Mouse (Mus musculus): ENCODE data around the gene Gm16253.
A peak's percentile ranks its signal among the peaks of the same experiment; 100 is the strongest.

Gene Gm16253

GRCm38 (mm10) chr3:96576690-96577541, at the start of gene Gm16253:
Gene Gm16253 (plus strand): TSS chr3:96576984.
- DNase-seq (ENCODE audit: low spot score in 2 of 2): peak; percentile 88 to 96

- no peak for DNase-seq (ENCODE audit: low spot score in 2 of 2)
Observed at GRCm38 (mm10) chr3:96528506-96528905, 48.3 kb upstream of the Gm16253 start.

GRCm38 (mm10) chr3:96532050-96532449, 44.7 kb upstream of the Gm16253 start:
- no peak for DNase-seq (ENCODE audit: low spot score in 2 of 2)

GRCm38 (mm10) chr3:96534300-96534699, 42.5 kb upstream of the Gm16253 start:
- no peak for DNase-seq (ENCODE audit: low spot score in 2 of 2)

DNA sequence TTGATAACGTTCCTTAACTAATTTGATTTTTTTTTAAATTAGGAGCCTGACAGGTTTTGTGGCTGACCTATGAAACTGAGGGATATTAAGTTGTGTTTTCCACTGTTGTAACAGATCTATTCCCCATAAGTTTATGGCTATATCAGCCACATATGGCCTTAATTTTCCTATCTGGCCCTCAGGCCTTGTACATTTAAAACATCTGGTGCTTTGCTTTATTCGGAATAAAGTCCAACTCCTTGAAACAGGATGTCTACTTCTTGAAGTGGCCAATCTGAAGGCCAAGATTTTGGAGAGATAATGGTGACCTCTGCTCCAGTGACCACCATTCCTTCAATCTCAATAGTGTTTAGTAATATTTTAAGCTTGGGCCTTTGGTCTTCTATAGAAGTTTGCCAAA, 37.5 kb upstream of the Gm16253 start:
- no peak for DNase-seq (ENCODE audit: low spot score in 2 of 2)

GRCm38 (mm10) chr3:96540740-96541139, 36.0 kb upstream of the Gm16253 start:
- DNase-seq (ENCODE audit: low spot score in 2 of 2): no peak

- DNase-seq (ENCODE audit: low spot score in 2 of 2): no peak
Observed at GRCm38 (mm10) chr3:96541328-96542078, 35.3 kb upstream of the Gm16253 start.

DNA sequence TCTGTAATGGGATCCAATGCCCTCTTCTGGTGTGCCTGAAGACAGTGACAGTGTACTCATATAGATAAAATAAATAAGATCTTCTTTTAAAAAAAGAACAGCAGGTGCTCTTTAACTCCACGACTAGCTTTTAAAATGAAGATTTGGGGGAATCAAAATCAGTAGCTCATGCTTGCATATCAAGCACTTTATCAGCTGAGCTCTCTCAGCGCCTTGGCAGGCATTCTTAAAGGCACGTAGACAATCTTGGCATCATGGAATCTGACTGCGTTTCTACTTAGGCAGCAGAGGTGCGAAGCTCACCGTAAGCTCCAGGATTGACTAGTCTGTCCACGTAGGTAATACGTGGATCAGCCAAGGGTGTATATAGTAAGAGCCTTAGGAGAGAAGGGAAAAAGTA, 34.2 kb upstream of the Gm16253 start:
- no peak for DNase-seq (ENCODE audit: low spot score in 2 of 2)

- DNase-seq (ENCODE audit: low spot score in 2 of 2): peak; percentile 48 to 58
Observed at GRCm38 (mm10) chr3:96543345-96543744, 33.4 kb upstream of the Gm16253 start.

- no peak for DNase-seq (ENCODE audit: low spot score in 2 of 2)
Observed at GRCm38 (mm10) chr3:96545565-96545964, 31.2 kb upstream of the Gm16253 start.

DNA sequence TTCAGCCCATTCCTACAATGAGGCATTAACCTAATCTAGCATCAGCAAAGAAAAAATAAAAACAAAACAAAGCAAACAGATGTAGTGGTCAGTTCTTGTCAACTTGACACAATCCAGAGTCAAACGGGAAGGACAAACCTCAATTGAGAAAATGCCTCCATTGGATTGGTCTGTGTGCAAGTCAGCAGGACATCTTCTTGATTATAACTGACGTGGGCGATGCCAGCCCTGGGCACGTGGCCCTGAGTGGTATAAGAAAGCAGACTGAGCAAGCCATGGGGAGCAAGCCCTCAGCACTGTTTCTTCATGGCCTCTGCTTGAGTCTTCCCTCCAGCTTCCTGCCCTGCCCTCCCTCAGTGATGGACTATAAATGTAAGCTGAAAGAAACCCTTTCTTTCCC, 29.9 kb upstream of the Gm16253 start:
- DNase-seq (ENCODE audit: low spot score in 2 of 2): no peak

DNA sequence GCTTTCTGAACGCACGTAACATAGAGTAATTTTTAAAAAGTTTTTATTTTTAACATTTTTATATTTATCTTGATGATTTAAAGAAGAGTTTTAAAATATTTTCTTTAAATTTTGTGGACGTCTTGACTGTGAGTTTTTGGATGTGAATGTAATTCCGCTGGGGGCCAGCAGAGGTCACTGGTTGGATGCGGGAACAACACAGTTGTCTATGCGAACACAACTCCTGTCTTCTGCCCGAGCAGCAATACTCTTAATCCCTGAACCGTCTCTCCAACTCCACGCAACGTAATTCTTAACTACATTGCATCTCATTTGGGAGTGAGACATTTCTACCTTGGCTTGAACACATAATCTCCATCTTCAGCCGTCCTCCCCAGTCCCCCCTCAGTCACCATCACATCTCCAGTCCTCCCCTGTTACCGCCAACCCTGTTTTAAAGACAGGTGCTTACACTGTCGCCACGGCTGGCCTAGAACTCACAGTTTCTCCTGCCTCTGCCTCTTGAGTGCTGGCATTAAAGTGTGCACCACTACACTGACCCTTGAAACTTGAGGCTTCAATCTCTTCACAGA, 29.3 kb upstream of the Gm16253 start:
- DNase-seq (ENCODE audit: low spot score in 2 of 2): peak; percentile 79 to 83

DNA sequence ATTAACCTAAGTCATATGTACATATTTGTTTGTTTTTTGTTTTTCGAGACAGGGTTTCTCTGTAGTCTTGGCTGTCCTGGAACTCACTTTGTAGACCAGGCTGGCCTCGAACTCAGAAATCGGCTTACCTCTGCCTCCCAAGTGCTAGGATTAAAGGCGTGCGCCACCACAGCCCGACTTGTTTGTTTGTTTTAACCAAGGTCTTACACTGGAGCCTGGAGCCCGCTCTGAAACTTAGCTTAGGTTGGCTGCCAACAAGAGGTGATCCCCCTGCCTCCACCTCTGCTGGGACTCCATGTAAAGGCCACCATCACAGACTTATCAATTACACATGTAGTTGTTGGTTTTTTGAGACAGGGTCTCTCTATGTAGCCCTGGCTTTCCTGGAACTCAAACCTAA, 28.0 kb upstream of the Gm16253 start:
- DNase-seq (ENCODE audit: low spot score in 2 of 2): no peak

- no peak for DNase-seq (ENCODE audit: low spot score in 2 of 2)
Observed at GRCm38 (mm10) chr3:96549346-96549745, 27.4 kb upstream of the Gm16253 start.

DNA sequence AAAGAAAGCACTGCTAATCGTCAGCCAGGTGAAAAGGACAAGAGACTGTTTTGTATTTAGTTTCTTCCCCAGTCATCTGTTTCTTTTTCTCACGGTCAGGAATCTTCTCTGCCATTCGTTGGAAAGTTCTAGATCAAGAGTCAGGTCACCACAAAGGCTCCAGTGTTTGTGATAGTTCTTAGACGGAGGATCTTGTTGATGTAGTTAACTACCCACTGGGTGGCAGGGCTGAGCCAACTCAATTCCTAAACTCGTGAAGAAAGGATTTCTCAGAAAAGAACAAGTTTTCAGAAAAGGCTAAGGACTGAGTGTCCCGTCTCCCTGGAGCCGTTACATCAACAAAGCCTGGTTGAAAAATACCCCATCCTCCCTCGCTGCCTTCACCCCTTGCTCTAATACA, 25.6 kb upstream of the Gm16253 start:
- peak; percentile 46 to 56 for DNase-seq (ENCODE audit: low spot score in 2 of 2)

DNA sequence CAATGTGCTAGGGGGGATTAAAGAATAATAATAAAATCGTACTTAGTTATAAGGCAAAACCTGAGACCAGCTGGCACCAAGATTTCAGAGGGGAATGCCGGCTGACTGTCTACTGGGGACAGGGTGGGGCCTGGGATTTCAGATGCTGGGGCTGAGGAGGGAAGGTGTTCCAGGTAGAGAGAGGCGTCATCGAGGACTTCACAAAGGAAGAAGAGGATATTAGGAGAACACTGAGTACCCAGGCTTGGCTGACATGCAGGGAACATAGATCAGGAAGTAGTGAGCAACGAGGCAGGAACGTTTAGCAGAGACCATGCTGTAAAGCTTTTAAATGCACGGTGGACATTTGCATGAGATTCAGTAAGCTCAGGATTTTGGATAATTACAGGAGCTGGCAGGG, 24.9 kb upstream of the Gm16253 start:
- no peak for DNase-seq (ENCODE audit: low spot score in 2 of 2)

DNA sequence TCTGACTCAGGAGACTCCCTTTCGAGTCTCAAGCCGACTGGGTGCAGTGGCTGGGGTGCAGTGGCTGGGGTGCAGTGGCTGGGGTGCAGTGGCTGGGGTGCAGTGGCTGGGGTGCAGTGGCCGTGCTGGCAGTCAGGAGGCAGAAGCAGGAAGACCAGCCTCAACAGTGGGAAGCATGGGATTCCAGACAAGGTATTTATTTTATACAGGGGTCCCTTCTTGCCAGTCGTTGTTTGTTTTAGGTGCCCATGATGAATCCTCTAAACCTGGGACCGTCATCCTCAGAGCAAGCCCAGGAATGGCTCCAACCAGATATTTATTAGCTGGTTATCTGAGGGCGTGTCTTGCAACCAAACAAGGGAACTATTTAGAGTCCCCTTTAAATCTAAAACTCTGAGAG, 23.2 kb upstream of the Gm16253 start:
- no peak for DNase-seq (ENCODE audit: low spot score in 2 of 2)

- DNase-seq (ENCODE audit: low spot score in 2 of 2): no peak
Observed at GRCm38 (mm10) chr3:96554251-96554650, 22.5 kb upstream of the Gm16253 start.

DNA sequence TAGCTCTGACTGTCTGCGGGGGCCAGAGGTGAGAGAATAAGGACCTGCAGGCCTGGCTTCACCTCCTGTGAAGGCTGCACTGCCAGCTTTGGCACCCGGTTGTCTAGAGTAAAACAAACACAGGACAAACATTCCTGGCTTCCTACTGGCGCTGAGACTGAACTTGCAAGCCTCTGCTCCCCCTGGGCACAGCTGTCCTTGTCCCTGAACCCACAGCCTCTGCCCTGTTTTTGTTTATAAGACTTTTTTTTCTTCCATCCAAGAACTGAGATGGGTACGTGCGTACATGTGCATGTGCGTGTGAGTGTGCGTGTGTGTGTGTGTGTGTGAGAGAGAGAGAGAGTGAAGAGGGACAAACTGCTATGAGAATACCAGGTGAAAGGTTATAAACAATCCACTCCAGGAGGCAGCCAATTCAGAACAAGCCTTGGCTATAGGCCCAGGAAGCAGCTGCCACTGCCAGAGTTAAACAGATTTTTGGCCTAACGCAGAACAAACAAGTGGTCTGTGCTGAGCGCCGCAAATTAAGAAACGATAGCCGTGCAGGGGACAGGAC, 21.7 kb upstream of the Gm16253 start:
- DNase-seq (ENCODE audit: low spot score in 2 of 2): no peak

DNA sequence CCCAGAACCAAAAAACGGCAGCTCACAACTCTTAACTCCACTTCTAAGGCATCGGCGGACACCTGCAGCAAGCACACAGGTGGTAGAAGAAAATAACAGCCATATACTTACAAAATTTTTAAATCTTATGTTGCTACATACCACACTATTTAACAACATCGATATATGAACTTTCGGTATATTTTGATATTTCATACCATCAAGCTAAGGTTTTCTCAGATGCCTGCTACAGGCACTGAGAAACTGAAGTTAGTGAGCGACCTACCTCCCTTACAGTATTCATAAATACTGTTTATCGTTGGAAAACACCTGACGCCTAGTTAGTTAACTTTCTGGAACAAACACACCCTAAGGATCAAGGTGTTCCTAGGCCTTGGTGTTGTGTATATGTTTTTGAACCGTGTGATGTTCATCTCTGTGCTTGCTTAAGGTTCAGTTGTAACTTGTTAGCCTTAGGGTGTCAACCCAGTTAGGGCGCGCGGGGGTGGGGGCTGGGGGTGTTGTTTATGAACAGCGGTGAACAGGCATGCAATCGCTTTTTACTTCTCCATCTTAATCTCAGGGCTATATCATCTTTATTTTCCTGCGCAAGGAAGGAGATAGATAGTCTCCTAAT, 20.7 kb upstream of the Gm16253 start:
- DNase-seq (ENCODE audit: low spot score in 2 of 2): no peak

DNA sequence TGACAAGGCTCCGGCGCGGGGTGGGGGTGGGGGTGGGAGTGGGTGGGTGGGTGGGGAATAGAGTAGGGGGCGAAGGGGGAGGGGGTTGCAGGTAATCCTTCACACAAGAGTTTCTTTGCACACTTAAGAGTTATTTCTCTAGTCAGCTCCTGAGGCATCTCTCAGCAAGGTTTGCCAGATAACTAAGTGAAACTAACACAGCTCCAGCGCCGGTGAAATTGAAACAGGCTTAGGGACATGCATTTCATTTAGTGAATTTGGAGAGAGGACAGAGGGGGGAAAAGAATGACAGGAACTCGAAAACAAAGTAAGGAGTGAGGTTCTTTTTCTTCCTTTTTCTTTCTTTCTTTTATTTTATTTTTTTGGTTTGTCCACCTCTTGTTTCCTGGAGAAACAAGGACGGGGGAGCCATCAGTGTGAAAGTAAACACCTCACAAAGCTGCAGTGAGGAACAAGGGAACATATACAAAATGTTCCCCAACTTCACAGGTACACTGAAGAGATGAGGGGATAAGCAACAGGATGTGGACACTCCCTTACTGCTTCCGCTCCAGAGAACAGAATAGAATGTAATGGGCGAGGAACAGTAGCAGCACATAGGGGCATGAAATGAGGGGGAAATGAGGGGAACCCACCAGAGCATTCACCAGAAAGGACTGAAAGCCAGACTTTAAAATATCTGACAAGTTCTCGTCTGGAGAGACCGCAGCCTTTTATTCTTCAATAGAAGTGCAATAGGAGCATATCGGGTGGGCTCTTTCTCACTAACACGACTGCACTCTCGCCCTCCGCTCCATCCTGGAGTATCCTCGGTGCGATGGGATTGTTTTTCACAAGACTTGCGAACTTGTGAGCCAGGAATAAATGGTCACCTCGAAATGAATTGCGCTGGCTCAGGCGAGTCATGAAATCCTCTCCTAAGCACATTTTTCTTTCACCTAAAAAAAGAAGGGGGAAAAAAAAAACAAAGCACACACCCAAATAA, 19.8 kb upstream of the Gm16253 start:
- no peak for DNase-seq (ENCODE audit: low spot score in 2 of 2)
